Comparison of ENCODE assay signal across 30 mouse cellular contexts in genomic region chr13:112920906-112921305, GRCm38 (mm10).
"Had no signal": no experiment of that assay in that cellular context is flagged by ENCODE, and none has a peak within 500 bp of the region (broad histone marks: within the 10 kb centered on the region; RNA-seq: fewer than 3 reads in every experiment).

No protein-coding gene starts in this region.

- ATAC-seq: liver, embryonic 12.5 days; liver, postnatal 0 days; lung, postnatal 0 days; midbrain, embryonic 13.5 days; midbrain, embryonic 15.5 days; midbrain, embryonic 16.5 days had no signal

- H3K9me3 ChIP-seq: limb, embryonic 10.5 days; limb, embryonic 12.5 days; limb, embryonic 13.5 days; limb, embryonic 15.5 days; liver, embryonic 12.5 days; liver, embryonic 13.5 days; liver, embryonic 15.5 days; lung, embryonic 15.5 days; megakaryocyte, embryonic 14.5 days; midbrain, embryonic 12.5 days; midbrain, embryonic 13.5 days; midbrain, embryonic 15.5 days had no signal

- H3K9ac ChIP-seq: limb, embryonic 12.5 days; limb, embryonic 13.5 days; limb, embryonic 15.5 days; liver, embryonic 12.5 days; liver, embryonic 13.5 days; liver, embryonic 14.5 days; liver, embryonic 15.5 days; liver, postnatal 0 days; lung, embryonic 14.5 days; lung, embryonic 15.5 days; midbrain, embryonic 12.5 days; midbrain, embryonic 13.5 days; midbrain, embryonic 15.5 days had no signal

- H3K4me2 ChIP-seq: limb, embryonic 12.5 days; limb, embryonic 13.5 days; limb, embryonic 15.5 days; liver, embryonic 11.5 days; liver, embryonic 12.5 days; liver, embryonic 13.5 days; liver, embryonic 15.5 days; lung, embryonic 14.5 days; lung, embryonic 15.5 days; midbrain, embryonic 12.5 days; midbrain, embryonic 13.5 days; midbrain, embryonic 15.5 days had no signal

- DNase-seq: left cerebral cortex, postnatal 4 days; liver; liver, embryonic 13.5 days; liver, postnatal 0 days; lung, adult 18-20 months; lung, adult 2 months; lung, embryonic 14.5 days; lung, postnatal 10 days; lung, postnatal 14 days; lung, postnatal 36 days; lung, postnatal 4 days; midbrain, embryonic 14.5 days had no signal

- H3K4me3 ChIP-seq: left cerebral cortex, adult 2 months; limb, embryonic 10.5 days; limb, embryonic 12.5 days; limb, embryonic 13.5 days; limb, embryonic 15.5 days; liver, embryonic 12.5 days; liver, embryonic 13.5 days; liver, embryonic 15.5 days; lung, embryonic 15.5 days; megakaryocyte, embryonic 14.5 days; midbrain, embryonic 12.5 days; midbrain, embryonic 13.5 days; midbrain, embryonic 15.5 days; myocyte had no signal

- H3K27me3 ChIP-seq: limb, embryonic 12.5 days; limb, embryonic 13.5 days; limb, embryonic 15.5 days; liver, embryonic 12.5 days; liver, embryonic 13.5 days; liver, embryonic 15.5 days; lung, embryonic 15.5 days; megakaryocyte, embryonic 14.5 days; midbrain, embryonic 12.5 days; midbrain, embryonic 13.5 days; midbrain, embryonic 15.5 days had no signal

- H3K27ac ChIP-seq: left cerebral cortex, adult 2 months; limb, embryonic 10.5 days; limb, embryonic 12.5 days; limb, embryonic 13.5 days; limb, embryonic 15.5 days; liver, embryonic 12.5 days; liver, embryonic 13.5 days; liver, embryonic 14.5 days; liver, embryonic 15.5 days; lung, embryonic 15.5 days; macrophage; midbrain, embryonic 12.5 days; midbrain, embryonic 13.5 days; midbrain, embryonic 15.5 days had no signal
